Mouse (Mus musculus) MEL (cell line): ENCODE results near the gene Ccdc141.

Experiments used
- CTCF ChIP-seq, 3 experiments: IDR thresholded peaks in 2 of 3; conservative IDR thresholded peaks in 1 of 3; 2 replicates each; pipeline ENCODE4 v1.5.1; 2011 to 2012; ENCODE audit warnings: low read length in 3 of 3, low read depth in 2 of 3, mild to moderate bottlenecking in 2 of 3, improper control_type of control experiment in 1 of 3, inconsistent platforms in 1 of 3, mixed read lengths in 1 of 3, moderate library complexity in 1 of 3; ENCODE audit not compliant: control insufficient read depth in 1 of 3, insufficient read depth in 1 of 3, poor library complexity in 1 of 3, severe bottlenecking in 1 of 3
- GABPA ChIP-seq: IDR thresholded peaks from 2 replicates; pipeline ENCODE4 v1.6.1; 2012; ENCODE audit warnings: low read depth, mild to moderate bottlenecking, inconsistent platforms, low read length, improper control_type of control experiment, moderate library complexity
- MAZ ChIP-seq: IDR thresholded peaks from 2 replicates; pipeline ENCODE4 v1.6.1; 2012; ENCODE audit warnings: low read depth, mild to moderate bottlenecking, inconsistent platforms, low read length, improper control_type of control experiment
- MEF2A ChIP-seq: IDR thresholded peaks from 2 replicates; pipeline ENCODE4 v1.6.1; 2014; ENCODE audit warnings: low read depth, mild to moderate bottlenecking, inconsistent platforms, low read length, improper control_type of control experiment; ENCODE audit not compliant: poor library complexity, insufficient replicate concordance, severe bottlenecking; ENCODE audit errors: extremely low read depth
- TBP ChIP-seq: IDR thresholded peaks from 2 replicates; pipeline ENCODE4 v1.8.0; 2011; ENCODE audit warnings: low read depth, low read length, improper control_type of control experiment
- ZC3H11A ChIP-seq: IDR thresholded peaks from 2 replicates; pipeline ENCODE4 v1.6.1; 2012; ENCODE audit warnings: low read depth, mild to moderate bottlenecking, inconsistent platforms, low read length, improper control_type of control experiment

GRCm38 (mm10) chr2:76971069-76971468 lies 199.4 kb downstream of the Ccdc141 start:
- TF ChIP-seq CTCF (IDR thresholded peaks at IDR 0.05 in 2 of 3, conservative IDR thresholded peaks at IDR 0.05 in 1 of 3; ENCODE audit: control insufficient read depth in 1 of 3, insufficient read depth in 1 of 3, low read depth in 2 of 3, low read length in 3 of 3, poor library complexity in 1 of 3, severe bottlenecking in 1 of 3) (no peak), ZC3H11A (no peak), GABPA (no peak), MEF2A (no peak), TBP (no peak), MAZ (no peak)
